Mouse (Mus musculus) CD4-positive, CD25-positive, alpha-beta regulatory T cell (primary cell): Measurements from ENCODE around the gene Cypt14. TPM values are rescaled to one million over a fixed set of nuclear protein-coding genes. Genes with fewer than 3 reads are reported as not detected.

Source experiments
- polyA plus RNA-seq: library from polyadenylated mRNA; unstranded; fragments of 100-300 nt; shearing (Covaris generic); gene quantifications from one replicate; pipeline ENCODE4 v1.2.1, GENCODE M21; 2017

Gene Cypt14
- not detected for polyA plus RNA-seq

GRCm38 (mm10) chrX:39863504-39863903 lies at the start of gene Cypt14:
Gene Cypt14, minus strand, starts transcription at chrX:39863604.

